Mouse (Mus musculus): Measurements from ENCODE around the gene Ramp1. TPM values are rescaled to one million over a fixed set of nuclear protein-coding genes. Genes with fewer than 3 reads are reported as not detected.

Ramp1 gene
- polyA plus RNA-seq, 1 experiment from 2014 or later: 16.5 TPM

DNA sequence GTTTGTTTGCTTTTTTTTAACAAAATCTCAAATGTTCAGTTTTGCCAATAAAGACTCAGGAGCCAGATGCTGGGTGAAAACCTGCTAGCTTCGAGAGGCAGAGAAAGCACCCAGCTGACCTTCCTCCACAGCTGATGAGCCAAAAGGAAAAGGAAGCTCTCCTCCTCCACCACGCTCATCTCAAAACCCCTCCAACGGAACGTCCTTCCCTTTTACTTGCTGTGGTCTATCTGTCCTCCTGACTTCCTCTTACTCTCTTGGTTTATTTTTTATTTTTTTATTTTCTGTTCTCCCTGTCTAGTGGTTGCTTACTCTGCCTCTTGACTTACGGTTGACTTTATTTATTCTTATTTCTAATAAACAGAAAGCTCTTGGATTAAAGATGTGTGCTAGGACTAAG is 55.8 kb downstream of the Ramp1 start:
- Histone ChIP-seq H3K27me3 (replicated peaks; ENCODE audit: control insufficient read depth, insufficient read depth, low read length) (no peaks in the 10 kb centered on the region; the same call in 1 of the 2 replicates), H3K27ac (ENCODE audit: low read depth, low read length) (no peak overlapping the region), H3K9me3 (ENCODE audit: control insufficient read depth) (no peaks in the 10 kb centered on the region), H3K4me2 (replicated peaks; ENCODE audit: low read depth) (no peak overlapping the region), H3K4me3 (ENCODE audit: low read depth, low read length) (no peak overlapping the region), H3K9ac (ENCODE audit: low read depth, low read length) (no peak overlapping the region), H3K36me3 (ENCODE audit: control insufficient read depth, insufficient read depth) (no peaks in the 10 kb centered on the region), H3K4me1 (replicated peaks; ENCODE audit: control insufficient read depth, insufficient read depth, low read length) (no peaks in the 10 kb centered on the region)
- 64% methylated on average over 5 of the region's 5 CpGs for WGBS
- ATAC-seq: no peak
- TF ChIP-seq CTCF (IDR thresholded peaks at IDR 0.05; ENCODE audit: low read depth): no peak

DNA sequence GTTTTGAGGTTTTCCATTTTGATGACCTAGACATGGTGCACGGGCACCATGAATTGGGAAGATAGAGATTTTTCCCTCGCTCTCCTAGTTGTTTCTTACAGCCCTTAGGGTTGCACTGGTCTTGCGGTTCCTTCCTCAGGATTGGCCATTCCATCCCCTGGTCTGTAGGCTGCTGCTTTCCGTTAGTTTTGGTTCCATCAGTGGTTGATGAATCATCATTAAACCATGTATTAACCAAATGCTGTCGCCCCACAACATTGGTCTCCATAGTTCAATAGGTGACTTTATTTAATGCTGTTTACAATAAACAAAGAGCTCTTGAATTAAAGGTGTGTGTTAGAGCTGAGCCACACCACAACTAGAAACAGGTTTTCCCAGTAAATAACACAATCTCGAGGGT is 58.1 kb downstream of the Ramp1 start:
- Histone ChIP-seq H3K9ac (ENCODE audit: low read depth, low read length) (no peak overlapping the region), H3K9me3 (ENCODE audit: control insufficient read depth) (no peaks in the 10 kb centered on the region), H3K4me3 (ENCODE audit: low read depth, low read length) (no peak overlapping the region), H3K36me3 (ENCODE audit: control insufficient read depth, insufficient read depth) (no peaks in the 10 kb centered on the region), H3K4me1 (replicated peaks; ENCODE audit: control insufficient read depth, insufficient read depth, low read length) (no peaks in the 10 kb centered on the region; the same call in 1 of the 2 replicates), H3K27ac (ENCODE audit: low read depth, low read length) (no peak overlapping the region), H3K4me2 (replicated peaks; ENCODE audit: low read depth) (no peak overlapping the region), H3K27me3 (replicated peaks; ENCODE audit: control insufficient read depth, insufficient read depth, low read length) (no peaks in the 10 kb centered on the region; the same call in 1 of the 2 replicates)
- WGBS: 83% methylated on average over 6 of the region's 6 CpGs
- ATAC-seq: no peak
- TF ChIP-seq CTCF (IDR thresholded peaks at IDR 0.05; ENCODE audit: low read depth): no peak

DNA sequence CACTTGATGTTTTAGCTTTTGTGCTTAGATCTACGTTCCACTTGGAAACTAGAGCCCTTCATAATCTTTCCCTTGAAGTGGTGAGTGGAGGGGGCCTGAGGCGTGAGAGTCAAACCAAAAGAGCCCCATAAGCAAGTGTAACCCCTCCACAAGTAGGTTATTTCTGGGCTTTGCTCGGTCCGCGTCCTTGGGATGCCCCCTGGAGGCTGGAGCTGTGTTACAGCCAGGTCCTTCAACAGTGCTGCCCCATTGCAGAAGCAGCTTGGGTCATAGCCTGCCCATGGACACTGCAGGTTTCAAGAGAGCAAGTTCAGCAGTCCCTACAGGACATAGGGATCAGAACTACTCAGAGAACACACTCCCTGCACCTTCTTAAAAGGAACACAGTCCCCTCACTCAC is 59.5 kb downstream of the Ramp1 start:
- Histone ChIP-seq H3K4me1 (replicated peaks; ENCODE audit: control insufficient read depth, insufficient read depth, low read length) (no peaks in the 10 kb centered on the region; the same call in 1 of the 2 replicates), H3K4me3 (ENCODE audit: low read depth, low read length) (no peak overlapping the region), H3K9ac (ENCODE audit: low read depth, low read length) (no peak overlapping the region), H3K36me3 (ENCODE audit: control insufficient read depth, insufficient read depth) (no peaks in the 10 kb centered on the region), H3K27me3 (replicated peaks; ENCODE audit: control insufficient read depth, insufficient read depth, low read length) (no peaks in the 10 kb centered on the region; the same call in 1 of the 2 replicates), H3K27ac (ENCODE audit: low read depth, low read length) (no peak overlapping the region), H3K4me2 (replicated peaks; ENCODE audit: low read depth) (no peak overlapping the region), H3K9me3 (ENCODE audit: control insufficient read depth) (no peaks in the 10 kb centered on the region)
- ATAC-seq: no peak
- peak; percentile 82 for TF ChIP-seq CTCF (IDR thresholded peaks at IDR 0.05; ENCODE audit: low read depth)
- 13% methylated on average over 5 of the region's 5 CpGs for WGBS

- no peaks in the 10 kb centered on the region for H3K9me3 ChIP-seq (ENCODE audit: control insufficient read depth)
Measured at GRCm38 (mm10) chr1:91239800-91240199, 60.2 kb downstream of the Ramp1 start.

GRCm38 (mm10) chr1:91240685-91241084 is 61.1 kb downstream of the Ramp1 start:
- peak; percentile 87 for ATAC-seq
- WGBS: 73% methylated on average over 1 of the region's 1 CpGs

More at GRCm38 (mm10) chr1:91239800-91240199, 60.2 kb downstream of the Ramp1 start:
- no peak for TF ChIP-seq CTCF (IDR thresholded peaks at IDR 0.05; ENCODE audit: low read depth)
- H3K4me3 ChIP-seq (ENCODE audit: low read depth, low read length): no peak overlapping the region
- H3K9ac ChIP-seq (ENCODE audit: low read depth, low read length): no peak overlapping the region
- H3K36me3 ChIP-seq (ENCODE audit: control insufficient read depth, insufficient read depth): no peaks in the 10 kb centered on the region
- ATAC-seq: no peak
- no peak overlapping the region for H3K4me2 ChIP-seq (replicated peaks; ENCODE audit: low read depth)
- H3K27me3 ChIP-seq (replicated peaks; ENCODE audit: control insufficient read depth, insufficient read depth, low read length): no peaks in the 10 kb centered on the region; the same call in 1 of the 2 replicates
- H3K4me1 ChIP-seq (replicated peaks; ENCODE audit: control insufficient read depth, insufficient read depth, low read length): no peaks in the 10 kb centered on the region; the same call in 1 of the 2 replicates
- no peak overlapping the region for H3K27ac ChIP-seq (ENCODE audit: low read depth, low read length)
- WGBS: 77% methylated on average over 1 of the region's 1 CpGs

GRCm38 (mm10) chr1:91241249-91241648 is 61.6 kb downstream of the Ramp1 start:
- no peak for ATAC-seq
- Histone ChIP-seq H3K27ac (ENCODE audit: low read depth, low read length) (no peak overlapping the region), H3K4me2 (replicated peaks; ENCODE audit: low read depth) (no peak overlapping the region), H3K9me3 (ENCODE audit: control insufficient read depth) (no peaks in the 10 kb centered on the region), H3K4me1 (replicated peaks; ENCODE audit: control insufficient read depth, insufficient read depth, low read length) (no peaks in the 10 kb centered on the region; the same call in 1 of the 2 replicates), H3K36me3 (ENCODE audit: control insufficient read depth, insufficient read depth) (no peaks in the 10 kb centered on the region), H3K27me3 (replicated peaks; ENCODE audit: control insufficient read depth, insufficient read depth, low read length) (no peaks in the 10 kb centered on the region; the same call in 1 of the 2 replicates), H3K4me3 (ENCODE audit: low read depth, low read length) (no peak overlapping the region), H3K9ac (ENCODE audit: low read depth, low read length) (no peak overlapping the region)
- 61% methylated on average over 4 of the region's 4 CpGs for WGBS
- no peak for TF ChIP-seq CTCF (IDR thresholded peaks at IDR 0.05; ENCODE audit: low read depth)

More at GRCm38 (mm10) chr1:91240685-91241084, 61.1 kb downstream of the Ramp1 start:
- Histone ChIP-seq H3K4me3 (ENCODE audit: low read depth, low read length) (no peak overlapping the region), H3K9ac (ENCODE audit: low read depth, low read length) (no peak overlapping the region), H3K9me3 (ENCODE audit: control insufficient read depth) (no peaks in the 10 kb centered on the region), H3K4me1 (replicated peaks; ENCODE audit: control insufficient read depth, insufficient read depth, low read length) (no peaks in the 10 kb centered on the region; the same call in 1 of the 2 replicates), H3K27me3 (replicated peaks; ENCODE audit: control insufficient read depth, insufficient read depth, low read length) (no peaks in the 10 kb centered on the region; the same call in 1 of the 2 replicates), H3K36me3 (ENCODE audit: control insufficient read depth, insufficient read depth) (no peaks in the 10 kb centered on the region), H3K4me2 (replicated peaks; ENCODE audit: low read depth) (no peak overlapping the region), H3K27ac (ENCODE audit: low read depth, low read length) (no peak overlapping the region)
- TF ChIP-seq CTCF (IDR thresholded peaks at IDR 0.05; ENCODE audit: low read depth): no peak

Measured in intestine, postnatal 0 days (tissue).